In the genomic region with DNA sequence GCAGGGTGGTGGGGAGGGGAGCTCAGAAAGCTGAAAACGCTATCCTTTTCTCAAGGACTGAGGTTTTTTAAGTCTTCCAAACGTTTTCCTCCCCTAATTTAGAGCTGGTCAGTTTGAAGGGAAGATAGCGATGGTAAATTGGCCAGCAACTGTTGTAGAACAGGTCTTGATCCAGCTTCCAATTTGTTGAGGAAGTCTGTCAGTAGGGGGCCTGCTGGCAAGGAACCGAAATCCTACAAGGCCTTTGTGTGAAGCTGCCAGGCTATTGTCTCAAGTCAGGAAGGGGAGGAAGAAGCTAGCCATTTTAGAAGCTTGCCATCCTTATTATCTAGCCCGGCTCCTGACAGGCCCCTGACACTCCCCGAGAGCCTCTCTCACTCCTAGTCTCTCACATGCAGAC, we compare ENCODE assay signal across 15 mouse cellular contexts. TPM values are rescaled to one million over a fixed set of nuclear protein-coding genes. Genes with fewer than 3 reads are reported as not detected.
DNase-seq lines count a peak whose midpoint lies in the region; ATAC-seq and TF ChIP-seq lines count a peak whose summit lies in the region.
"Had no signal": no experiment of that assay in that cellular context is flagged by ENCODE, and none has a peak within 500 bp of the region (broad histone marks: within the 10 kb centered on the region; RNA-seq: fewer than 3 reads in every experiment).

No protein-coding gene starts in this region.

- no peaks in the 10 kb centered on the region for H3K27me3 ChIP-seq in heart, embryonic 10.5 days (ENCODE audit: insufficient read depth, poor library complexity, severe bottlenecking)
- H3K27me3 ChIP-seq in lung, embryonic 16.5 days (ENCODE audit: control insufficient read depth, insufficient read depth, low read depth, low read length): no peaks in the 10 kb centered on the region
- no peaks in the 10 kb centered on the region for H3K27me3 ChIP-seq in midbrain, embryonic 10.5 days (ENCODE audit: low read depth, poor library complexity, severe bottlenecking)
- H3K27me3 ChIP-seq: embryonic facial prominence, embryonic 15.5 days; forebrain, embryonic 12.5 days; intestine, embryonic 15.5 days; megakaryocyte, embryonic 14.5 days had no signal

- no peaks in the 10 kb centered on the region for H3K4me1 ChIP-seq in heart, embryonic 10.5 days
- peaks cover 4% of the 10 kb centered on the region; the same call in 1 of the 2 replicates for H3K4me1 ChIP-seq in lung, embryonic 16.5 days (replicated peaks; ENCODE audit: control insufficient read depth, insufficient read depth, low read length)
- no peaks in the 10 kb centered on the region for H3K4me1 ChIP-seq in midbrain, embryonic 10.5 days
- H3K4me1 ChIP-seq: forebrain, embryonic 12.5 days; intestine, embryonic 15.5 days had no signal

- H3K9me3 ChIP-seq in heart, embryonic 10.5 days: peaks cover 10% of the 10 kb centered on the region
- peaks cover 9% of the 10 kb centered on the region; the same call in 1 of the 2 replicates for H3K9me3 ChIP-seq in lung, embryonic 16.5 days (ENCODE audit: control insufficient read depth, low read length)
- peaks cover 15% of the 10 kb centered on the region for H3K9me3 ChIP-seq in midbrain, embryonic 10.5 days (replicated peaks)
- H3K9me3 ChIP-seq: intestine, embryonic 15.5 days had no signal

- no peak overlapping the region for H3K4me2 ChIP-seq in lung, embryonic 16.5 days (ENCODE audit: low read depth, low read length)
- H3K4me2 ChIP-seq: embryonic facial prominence, embryonic 15.5 days; forebrain, embryonic 12.5 days; intestine, embryonic 15.5 days had no signal

- TF ChIP-seq CTCF in brain, embryonic 14.5 days (IDR thresholded peaks at IDR 0.05; ENCODE audit: borderline replicate concordance, extremely low read depth, insufficient read depth, insufficient read length): no peak

- H3K27ac ChIP-seq in heart, embryonic 10.5 days: no peak overlapping the region
- H3K27ac ChIP-seq in lung, embryonic 16.5 days (ENCODE audit: low read length): no peak overlapping the region
- no peak overlapping the region for H3K27ac ChIP-seq in midbrain, embryonic 10.5 days (replicated peaks)
- H3K27ac ChIP-seq: embryonic facial prominence, embryonic 15.5 days; forebrain, embryonic 12.5 days; intestine, embryonic 15.5 days; liver, embryonic 14.5 days had no signal

- no peak overlapping the region for H3K4me3 ChIP-seq in heart, embryonic 10.5 days
- H3K4me3 ChIP-seq in lung, embryonic 16.5 days (ENCODE audit: low read length): no peak overlapping the region
- H3K4me3 ChIP-seq in midbrain, embryonic 10.5 days: no peak overlapping the region
- H3K4me3 ChIP-seq: embryonic facial prominence, embryonic 15.5 days; forebrain, embryonic 12.5 days; intestine, embryonic 15.5 days; megakaryocyte, embryonic 14.5 days had no signal

- no peak for TF ChIP-seq POLR2A in brain, embryonic 14.5 days (IDR thresholded peaks at IDR 0.05; ENCODE audit: borderline replicate concordance, extremely low read depth, insufficient read depth, insufficient read length, poor library complexity, severe bottlenecking)

- peak; percentile 23; the same call in 1 of the 2 replicates for ATAC-seq in lung, embryonic 16.5 days (ENCODE audit: low read depth)
- ATAC-seq: intestine, embryonic 15.5 days had no signal

- peak; percentile 88 for DNase-seq in heart, adult 11 months
- DNase-seq in heart, embryonic 10.5 days (ENCODE audit: low spot score): no peak
- DNase-seq in kidney, postnatal 10 days: peak; percentile 48
- DNase-seq in kidney, adult 8-10 months: no peak
- DNase-seq in brain, embryonic 14.5 days (ENCODE audit: low read depth): peak; percentile 31
- DNase-seq in midbrain, embryonic 10.5 days (ENCODE audit: low spot score): no peak
- DNase-seq: heart, postnatal 36 days; right cerebral cortex, postnatal 25 days; thymus, adult 18-20 months had no signal

- H3K9ac ChIP-seq in lung, embryonic 16.5 days (ENCODE audit: low read length): no peak overlapping the region
- H3K9ac ChIP-seq: embryonic facial prominence, embryonic 15.5 days; forebrain, embryonic 12.5 days; intestine, embryonic 15.5 days; liver, embryonic 14.5 days had no signal

- 53% methylated on average over 6 of the region's 6 CpGs for WGBS in heart, embryonic 10.5 days
- 53% methylated on average over 6 of the region's 6 CpGs for WGBS in lung, embryonic 16.5 days
- WGBS in midbrain, embryonic 10.5 days: 49% methylated on average over 6 of the region's 6 CpGs

- no peaks in the 10 kb centered on the region for H3K36me3 ChIP-seq in heart, embryonic 10.5 days
- no peaks in the 10 kb centered on the region for H3K36me3 ChIP-seq in lung, embryonic 16.5 days (ENCODE audit: control insufficient read depth, insufficient read depth, low read length)
- H3K36me3 ChIP-seq in midbrain, embryonic 10.5 days: no peaks in the 10 kb centered on the region
- H3K36me3 ChIP-seq: embryonic facial prominence, embryonic 15.5 days; forebrain, embryonic 12.5 days; intestine, embryonic 15.5 days had no signal

RNA-seq across cellular contexts. Expression of a gene that starts 10.6 kb away (rescaled TPM):
- 1,830 and 2,375 TPM in 2 replicates for polyA plus RNA-seq in heart, embryonic 10.5 days (2016; fragmentation: Nextera tagmentation; extraction: Ambion mirVana)
- 2,021 and 2,994 TPM in 2 replicates for polyA plus RNA-seq in brain, embryonic 14.5 days (2012; rRNA removed)
- polyA plus RNA-seq in lung, embryonic 16.5 days (2015; fragmentation: Nextera tagmentation; extraction: Ambion mirVana): 2,242 and 2,568 TPM in 2 replicates
- 2,755 and 2,780 TPM in 2 replicates for polyA plus RNA-seq in midbrain, embryonic 10.5 days (2016; fragmentation: Nextera tagmentation; extraction: Ambion mirVana)

RNA-seq across cellular contexts. Expression of a gene that starts 48.2 kb away (rescaled TPM):
- 37.4 and 37.7 TPM in 2 replicates for polyA plus RNA-seq in heart, embryonic 10.5 days (2016; fragmentation: Nextera tagmentation; extraction: Ambion mirVana)
- 92.0 and 113 TPM in 2 replicates for polyA plus RNA-seq in brain, embryonic 14.5 days (2012; rRNA removed)
- polyA plus RNA-seq in lung, embryonic 16.5 days (2015; fragmentation: Nextera tagmentation; extraction: Ambion mirVana): 26.6 and 30.6 TPM in 2 replicates
- polyA plus RNA-seq in midbrain, embryonic 10.5 days (2016; fragmentation: Nextera tagmentation; extraction: Ambion mirVana): 24.0 and 25.6 TPM in 2 replicates

Comparison
In these comparisons a context has a peak if more than half of its experiments do, and no peak if none do; other contexts are left out.
1. DNase-seq: peak in heart, adult 11 months (single experiment), kidney, postnatal 10 days (single experiment) and brain, embryonic 14.5 days (single experiment); none in heart, embryonic 10.5 days (single experiment), kidney, adult 8-10 months (0 of 2) and midbrain, embryonic 10.5 days (single experiment).